Mouse (Mus musculus): ENCODE measurements around the gene Phb2. TPM values are rescaled to one million over a fixed set of nuclear protein-coding genes. Genes with fewer than 3 reads are reported as not detected.

Phb2 gene
- total and polyA plus RNA-seq, 2 experiments, result 140 to 209 TPM

GRCm38 (mm10) chr6:124669234-124669859 lies 42.8 kb upstream of the Phb2 start:
- 59% methylated on average over 11 of the region's 11 CpGs for WGBS
- no peaks in the 10 kb centered on the region; the same call in 1 of the 2 replicates for H3K36me3 ChIP-seq (ENCODE audit: control insufficient read depth, insufficient read depth, low read length)

DNA sequence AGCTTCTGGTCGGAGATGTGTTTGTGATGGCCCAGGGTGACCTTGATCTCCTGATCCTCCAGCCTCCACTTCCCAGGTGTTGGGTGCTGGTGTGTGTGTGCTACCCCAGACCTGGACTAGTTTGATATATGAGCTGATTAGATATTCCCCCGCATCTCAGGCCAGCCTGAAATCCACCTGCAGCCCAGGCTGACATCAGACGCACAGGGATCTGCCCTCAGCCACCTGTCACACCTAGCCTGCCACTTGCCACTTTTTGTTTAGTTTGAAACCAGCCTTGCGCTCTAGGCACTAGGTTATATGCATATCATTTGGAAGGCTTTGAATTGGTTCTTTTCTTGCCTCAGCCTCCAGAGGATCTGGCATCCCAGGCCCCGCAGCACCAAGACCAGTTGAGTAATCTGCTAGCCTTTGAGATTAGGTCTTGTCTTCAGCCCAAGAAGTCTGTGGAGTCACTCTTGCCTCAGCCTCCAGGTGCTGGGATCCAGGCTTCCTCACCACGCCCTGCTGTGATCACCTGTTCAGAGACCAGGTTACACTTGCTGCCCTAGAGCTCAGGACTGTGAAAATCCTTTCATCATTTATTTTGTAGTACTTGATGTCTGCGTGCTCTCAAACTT lies 41.7 kb upstream of the Phb2 start:
- no peak overlapping the region for H3K9ac ChIP-seq (ENCODE audit: low read depth, low read length)
- H3K27ac ChIP-seq (replicated peaks; ENCODE audit: insufficient read depth, low read depth, low read length), result no peak overlapping the region
- H3K4me3 ChIP-seq (ENCODE audit: insufficient read depth, low read depth, low read length), result no peak overlapping the region
- no peaks in the 10 kb centered on the region for H3K27me3 ChIP-seq (ENCODE audit: control insufficient read depth, insufficient read depth, low read length)
- peaks cover 40% of the 10 kb centered on the region for H3K4me1 ChIP-seq (ENCODE audit: control insufficient read depth, insufficient read depth, low read length)
- TF ChIP-seq POLR2A (IDR thresholded peaks at IDR 0.05; ENCODE audit: extremely low read depth, insufficient read depth, low read length) (no peak), CTCF (IDR thresholded peaks at IDR 0.05; ENCODE audit: low read depth, low read length) (no peak)
- H3K79me2 ChIP-seq (ENCODE audit: control insufficient read depth, insufficient read depth, low read length), result peaks cover 42% of the 10 kb centered on the region; the same call in 1 of the 2 replicates
- peaks cover 2% of the 10 kb centered on the region; the same call in 1 of the 2 replicates for H3K36me3 ChIP-seq (ENCODE audit: control insufficient read depth, insufficient read depth, low read length)
- peak; percentile 15 for DNase-seq (ENCODE audit: extremely low read depth, low read depth, low spot score)
- WGBS, result 72% methylated on average over 7 of the region's 7 CpGs

More at GRCm38 (mm10) chr6:124669234-124669859, 42.8 kb upstream of the Phb2 start:
- peaks cover 45% of the 10 kb centered on the region for H3K4me1 ChIP-seq (ENCODE audit: control insufficient read depth, insufficient read depth, low read length)
- no peaks in the 10 kb centered on the region for H3K27me3 ChIP-seq (ENCODE audit: control insufficient read depth, insufficient read depth, low read length)
- H3K9ac ChIP-seq (ENCODE audit: low read depth, low read length), result no peak overlapping the region
- no peak overlapping the region for H3K27ac ChIP-seq (replicated peaks; ENCODE audit: insufficient read depth, low read depth, low read length)
- DNase-seq (ENCODE audit: extremely low read depth, low read depth, low spot score), result peak; percentile 20
- H3K4me3 ChIP-seq (ENCODE audit: insufficient read depth, low read depth, low read length), result no peak overlapping the region
- TF ChIP-seq POLR2A (IDR thresholded peaks at IDR 0.05; ENCODE audit: extremely low read depth, insufficient read depth, low read length), result no peak
- no peak for TF ChIP-seq CTCF (IDR thresholded peaks at IDR 0.05; ENCODE audit: low read depth, low read length)
- H3K79me2 ChIP-seq (ENCODE audit: control insufficient read depth, insufficient read depth, low read length), result peaks cover 49% of the 10 kb centered on the region; the same call in 1 of the 2 replicates

DNA sequence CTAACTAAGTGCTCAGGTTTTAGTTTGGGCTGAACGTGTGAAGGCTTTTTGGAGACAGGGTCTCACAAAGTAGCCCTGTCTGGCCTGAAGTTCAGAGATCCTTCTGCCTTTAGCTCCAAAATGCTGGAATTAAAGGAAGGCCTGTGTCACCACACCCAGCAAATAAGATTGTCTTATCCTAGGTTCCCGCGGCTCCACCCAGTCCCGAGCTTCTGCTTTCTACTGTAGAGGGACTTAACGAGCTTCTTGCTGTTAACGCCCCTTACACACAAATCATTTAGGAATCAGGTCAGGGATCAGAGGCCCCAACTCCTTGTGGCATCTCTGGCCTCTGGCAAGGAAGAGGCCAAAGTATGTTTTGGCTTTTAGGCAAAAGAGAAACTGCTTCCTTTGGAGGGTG lies 40.0 kb upstream of the Phb2 start:
- DNase-seq (ENCODE audit: extremely low read depth, low read depth, low spot score), result peak; percentile 24
- H3K79me2 ChIP-seq (ENCODE audit: control insufficient read depth, insufficient read depth, low read length), result peaks cover 38% of the 10 kb centered on the region; the same call in 1 of the 2 replicates
- H3K27me3 ChIP-seq (ENCODE audit: control insufficient read depth, insufficient read depth, low read length), result no peaks in the 10 kb centered on the region
- no peak overlapping the region for H3K9ac ChIP-seq (ENCODE audit: low read depth, low read length)
- WGBS, result 58% methylated on average over 6 of the region's 6 CpGs
- H3K36me3 ChIP-seq (ENCODE audit: control insufficient read depth, insufficient read depth, low read length), result peaks cover 3% of the 10 kb centered on the region; the same call in 1 of the 2 replicates
- peak overlapping the region; percentile 49; the same call in 1 of the 2 replicates for H3K27ac ChIP-seq (replicated peaks; ENCODE audit: insufficient read depth, low read depth, low read length)
- TF ChIP-seq POLR2A (IDR thresholded peaks at IDR 0.05; ENCODE audit: extremely low read depth, insufficient read depth, low read length) (no peak), CTCF (IDR thresholded peaks at IDR 0.05; ENCODE audit: low read depth, low read length) (no peak)
- H3K4me3 ChIP-seq (ENCODE audit: insufficient read depth, low read depth, low read length), result no peak overlapping the region
- peaks cover 40% of the 10 kb centered on the region for H3K4me1 ChIP-seq (ENCODE audit: control insufficient read depth, insufficient read depth, low read length)

- WGBS, result 29% methylated on average over 9 of the region's 9 CpGs
- Histone ChIP-seq H3K27ac (replicated peaks; ENCODE audit: insufficient read depth, low read depth, low read length) (peak overlapping the region; percentile 92), H3K4me1 (ENCODE audit: control insufficient read depth, insufficient read depth, low read length) (peaks cover 43% of the 10 kb centered on the region), H3K27me3 (ENCODE audit: control insufficient read depth, insufficient read depth, low read length) (no peaks in the 10 kb centered on the region), H3K4me3 (ENCODE audit: insufficient read depth, low read depth, low read length) (no peak overlapping the region), H3K36me3 (ENCODE audit: control insufficient read depth, insufficient read depth, low read length) (peaks cover 3% of the 10 kb centered on the region; the same call in 1 of the 2 replicates), H3K9ac (ENCODE audit: low read depth, low read length) (no peak overlapping the region), H3K79me2 (ENCODE audit: control insufficient read depth, insufficient read depth, low read length) (peaks cover 30% of the 10 kb centered on the region; the same call in 1 of the 2 replicates)
- TF ChIP-seq CTCF (IDR thresholded peaks at IDR 0.05; ENCODE audit: low read depth, low read length), result 0 out of 2 replicates have a peak, but pooled peaks have one; percentile 12
- TF ChIP-seq POLR2A (IDR thresholded peaks at IDR 0.05; ENCODE audit: extremely low read depth, insufficient read depth, low read length), result no peak
- DNase-seq (ENCODE audit: extremely low read depth, low read depth, low spot score), result peak; percentile 87
Observed at GRCm38 (mm10) chr6:124673619-124674018, 38.5 kb upstream of the Phb2 start.

GRCm38 (mm10) chr6:124674591-124674990 lies 37.5 kb upstream of the Phb2 start:
- peak overlapping the region; percentile 92 for H3K27ac ChIP-seq (replicated peaks; ENCODE audit: insufficient read depth, low read depth, low read length)
- 28% methylated on average over 7 of the region's 7 CpGs for WGBS
- H3K4me1 ChIP-seq (ENCODE audit: control insufficient read depth, insufficient read depth, low read length), result peaks cover 50% of the 10 kb centered on the region
- H3K4me3 ChIP-seq (ENCODE audit: insufficient read depth, low read depth, low read length), result no peak overlapping the region
- peaks cover 3% of the 10 kb centered on the region; the same call in 1 of the 2 replicates for H3K36me3 ChIP-seq (ENCODE audit: control insufficient read depth, insufficient read depth, low read length)
- no peaks in the 10 kb centered on the region for H3K27me3 ChIP-seq (ENCODE audit: control insufficient read depth, insufficient read depth, low read length)
- peaks cover 26% of the 10 kb centered on the region; the same call in 1 of the 2 replicates for H3K79me2 ChIP-seq (ENCODE audit: control insufficient read depth, insufficient read depth, low read length)
- TF ChIP-seq POLR2A (IDR thresholded peaks at IDR 0.05; ENCODE audit: extremely low read depth, insufficient read depth, low read length) (no peak), CTCF (IDR thresholded peaks at IDR 0.05; ENCODE audit: low read depth, low read length) (no peak)
- peak; percentile 99 for DNase-seq (ENCODE audit: extremely low read depth, low read depth, low spot score)
- no peak overlapping the region for H3K9ac ChIP-seq (ENCODE audit: low read depth, low read length)

Data from liver, adult 2 months (tissue).